Mouse (Mus musculus) stomach, postnatal 0 days (tissue): ENCODE measurements at regions not wholly inside any gene's neighbourhood (a gene's known extent, or its start where the extent isn't known, plus 50 kb on each side); places are given as distances from the start of the nearest gene placed in this dataset.

Source experiments
- CTCF ChIP-seq: IDR thresholded peaks from 2 replicates; pipeline ENCODE4 v1.5.1; 2016; ENCODE audit warnings: antibody characterized with exemption, low read depth, mild to moderate bottlenecking, moderate library complexity
- EP300 ChIP-seq: optimal IDR thresholded peaks from 2 replicates; pipeline ENCODE3; 2016; ENCODE audit warnings: antibody characterized with exemption

DNA sequence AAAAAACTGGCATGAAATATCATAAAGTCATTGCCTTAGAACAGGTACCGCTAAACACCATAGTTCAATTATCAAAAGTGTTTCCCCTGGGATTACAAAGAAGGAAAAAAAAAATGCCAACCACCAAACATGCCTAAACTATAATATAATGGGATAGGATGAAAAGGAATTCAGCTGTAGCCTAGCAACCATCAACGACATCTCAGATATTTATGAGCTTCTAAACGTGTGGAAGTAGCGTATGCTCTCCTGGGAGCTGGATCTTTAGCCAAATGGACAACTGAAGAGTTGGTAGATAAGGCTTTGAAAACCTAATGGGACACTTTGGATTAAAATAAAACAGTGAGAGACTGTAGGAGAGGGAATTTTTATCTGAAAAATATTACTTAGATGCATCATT lies 86.9 kb upstream of the Immp2l start:
- TF ChIP-seq CTCF (no peak), EP300 (no peak)
